Mouse (Mus musculus): ENCODE data around the gene Ugt1a6a.

DNA sequence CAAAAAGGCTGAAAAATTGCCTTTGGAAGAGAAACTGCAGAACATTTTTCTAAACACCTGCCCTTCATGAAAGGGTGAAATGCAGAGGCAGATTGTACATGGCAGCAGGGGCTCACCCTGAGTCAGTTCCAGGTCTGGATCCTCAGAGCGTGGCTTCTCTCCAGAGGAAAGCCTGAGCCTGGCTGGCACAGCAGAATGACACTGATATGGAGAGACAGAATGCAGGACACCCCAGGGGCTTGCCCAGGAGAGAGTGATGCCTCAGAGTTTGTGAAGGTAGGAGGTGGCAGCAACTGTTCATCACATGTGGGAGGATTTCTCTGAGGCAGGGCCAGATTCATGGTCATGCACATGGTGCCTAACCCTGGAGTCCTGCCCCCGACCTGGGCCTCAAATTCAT is 65.4 kb downstream of the Ugt1a6a start:
- no peak for TF ChIP-seq CTCF (conservative IDR thresholded peaks at IDR 0.05; ENCODE audit: insufficient read depth, insufficient read length, low read depth, low read length)
- no peak for TF ChIP-seq POLR2A (IDR thresholded peaks at IDR 0.05; ENCODE audit: low read depth, low read length)

Data from kidney, adult 2 months (tissue).